Mouse (Mus musculus): ENCODE results near the gene Dnpep.
A peak's percentile ranks its signal among the peaks of the same experiment; 100 is the strongest.

The Dnpep gene

DNA sequence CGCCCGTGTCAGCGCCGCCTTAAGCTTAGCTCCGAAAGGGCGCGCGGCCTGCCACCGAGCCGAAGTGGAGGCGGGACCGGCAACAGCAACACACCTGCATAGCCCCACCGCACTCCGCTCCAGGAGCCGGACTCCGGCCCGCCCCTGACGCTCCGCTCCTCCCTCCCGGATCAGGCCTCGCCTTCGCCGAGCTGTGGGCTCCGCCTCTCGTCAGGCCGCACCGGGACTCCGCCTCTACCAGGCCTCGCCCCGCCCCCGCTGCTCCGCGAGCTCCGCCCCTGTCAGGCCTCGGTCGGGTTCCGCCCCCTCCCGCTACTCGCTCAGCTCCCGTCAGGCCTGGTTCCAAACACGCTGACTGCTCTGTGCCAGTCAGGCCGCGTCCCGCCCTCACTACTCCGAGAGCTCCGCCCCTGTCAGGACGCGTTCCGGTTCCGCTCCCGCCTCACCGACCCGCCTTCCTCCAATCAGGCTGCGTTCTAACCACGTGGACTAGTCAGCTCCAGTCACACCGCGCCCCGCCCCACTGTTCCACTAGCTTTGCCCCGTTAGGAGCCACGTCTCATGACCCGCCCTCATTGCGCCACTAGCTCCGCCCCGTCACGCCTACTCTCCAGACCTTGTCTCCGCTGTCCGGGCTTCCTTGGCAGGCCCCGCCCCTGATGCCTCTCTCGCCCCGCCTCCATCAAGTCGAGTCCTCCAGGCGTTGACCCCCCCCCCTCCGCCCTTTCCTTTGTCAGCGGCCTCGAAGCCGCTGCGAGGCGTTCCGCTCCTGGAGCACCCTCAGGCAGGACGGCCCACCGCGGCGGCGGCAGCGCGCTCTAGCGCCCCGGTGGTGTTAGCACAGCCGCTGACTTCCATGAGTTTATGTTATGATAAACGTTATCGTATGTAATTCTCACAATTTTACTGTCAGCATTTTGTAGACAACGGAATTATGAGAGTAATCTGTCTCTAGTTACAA, at the start of gene Dnpep:
Dnpep (minus strand) TSS at position 750 of the 961 bp plus-strand sequence.
- peak; percentile 100 for DNase-seq (ENCODE audit: low spot score in 2 of 2)

- DNase-seq (ENCODE audit: low spot score in 2 of 2), result no peak
These were observed 47.8 kb upstream of the Dnpep start for GRCm38 (mm10) chr1:75365510-75366137.

GRCm38 (mm10) chr1:75363868-75364267, 46.1 kb upstream of the Dnpep start:
- no peak for DNase-seq (ENCODE audit: low spot score in 2 of 2)

GRCm38 (mm10) chr1:75361750-75362149, 44.0 kb upstream of the Dnpep start:
- DNase-seq (ENCODE audit: low spot score in 2 of 2), result no peak

DNA sequence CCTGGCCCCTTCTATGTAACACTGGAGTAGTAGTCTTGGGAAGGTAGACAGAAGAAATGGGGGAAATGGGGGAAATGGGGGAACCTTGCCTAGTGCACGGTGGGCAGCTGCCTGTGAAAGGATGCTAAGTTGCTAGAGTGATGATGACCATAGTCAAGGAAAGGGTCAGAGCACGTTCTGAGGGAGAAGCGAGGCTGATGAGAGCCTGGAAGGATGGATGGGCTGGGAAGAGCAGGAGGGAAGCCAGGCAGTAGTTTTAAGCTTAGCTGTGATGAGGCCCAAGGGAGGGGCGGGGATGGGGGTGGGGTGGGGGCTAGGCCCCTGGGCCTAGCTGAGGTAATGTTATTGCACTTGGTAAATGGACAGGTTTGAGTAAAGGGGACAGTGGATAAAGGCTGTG, 43.3 kb upstream of the Dnpep start:
- no peak for DNase-seq (ENCODE audit: low spot score in 2 of 2)

- DNase-seq (ENCODE audit: low spot score in 2 of 2), result peak in 1 of 2 experiments; percentile 26
These were observed 42.6 kb upstream of the Dnpep start, which contains the start of gene Des for GRCm38 (mm10) chr1:75360112-75361031. TSS of gene Des (plus strand) at chr1:75360329.

DNA sequence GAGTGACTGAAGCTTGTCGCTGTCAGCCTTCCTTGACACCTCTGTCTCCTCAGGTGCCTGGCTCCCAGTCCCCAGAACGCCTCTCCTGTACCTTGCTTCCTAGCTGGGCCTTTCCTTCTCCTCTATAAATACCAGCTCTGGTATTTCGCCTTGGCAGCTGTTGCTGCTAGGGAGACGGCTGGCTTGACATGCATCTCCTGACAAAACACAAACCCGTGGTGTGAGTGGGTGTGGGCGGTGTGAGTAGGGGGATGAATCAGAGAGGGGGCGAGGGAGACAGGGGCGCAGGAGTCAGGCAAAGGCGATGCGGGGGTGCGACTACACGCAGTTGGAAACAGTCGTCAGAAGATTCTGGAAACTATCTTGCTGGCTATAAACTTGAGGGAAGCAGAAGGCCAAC, 41.6 kb upstream of the Dnpep start:
- DNase-seq (ENCODE audit: low spot score in 2 of 2), result no peak

DNA sequence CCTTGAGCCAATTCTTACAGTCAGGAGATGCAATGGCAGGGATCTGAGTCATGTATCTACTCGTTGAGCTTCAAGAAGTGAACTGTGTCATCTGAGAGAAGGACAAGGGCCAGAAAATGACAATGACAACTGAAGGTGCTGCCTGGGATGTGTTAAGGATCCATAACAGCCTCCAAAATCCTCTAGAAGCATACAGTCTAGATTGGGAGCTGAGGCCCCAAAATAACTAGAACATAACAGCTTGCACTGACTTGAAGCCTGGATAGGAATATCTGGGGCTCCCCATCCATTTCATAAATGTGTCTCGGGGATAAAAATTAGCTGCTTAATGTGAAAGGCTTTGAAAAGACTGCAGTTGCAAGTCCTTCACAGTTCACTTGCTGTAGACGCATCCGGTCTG, 40.2 kb upstream of the Dnpep start:
- no peak for DNase-seq (ENCODE audit: low spot score in 2 of 2)

GRCm38 (mm10) chr1:75357261-75357660, 39.5 kb upstream of the Dnpep start:
- DNase-seq (ENCODE audit: low spot score in 2 of 2), result no peak

- no peak for DNase-seq (ENCODE audit: low spot score in 2 of 2)
These were observed 31.5 kb upstream of the Dnpep start for GRCm38 (mm10) chr1:75349275-75349674.

GRCm38 (mm10) chr1:75347279-75347678, 29.5 kb upstream of the Dnpep start:
- DNase-seq (ENCODE audit: low spot score in 2 of 2), result no peak

GRCm38 (mm10) chr1:75345036-75345935, 27.5 kb upstream of the Dnpep start:
- DNase-seq (ENCODE audit: low spot score in 2 of 2), result no peak

DNA sequence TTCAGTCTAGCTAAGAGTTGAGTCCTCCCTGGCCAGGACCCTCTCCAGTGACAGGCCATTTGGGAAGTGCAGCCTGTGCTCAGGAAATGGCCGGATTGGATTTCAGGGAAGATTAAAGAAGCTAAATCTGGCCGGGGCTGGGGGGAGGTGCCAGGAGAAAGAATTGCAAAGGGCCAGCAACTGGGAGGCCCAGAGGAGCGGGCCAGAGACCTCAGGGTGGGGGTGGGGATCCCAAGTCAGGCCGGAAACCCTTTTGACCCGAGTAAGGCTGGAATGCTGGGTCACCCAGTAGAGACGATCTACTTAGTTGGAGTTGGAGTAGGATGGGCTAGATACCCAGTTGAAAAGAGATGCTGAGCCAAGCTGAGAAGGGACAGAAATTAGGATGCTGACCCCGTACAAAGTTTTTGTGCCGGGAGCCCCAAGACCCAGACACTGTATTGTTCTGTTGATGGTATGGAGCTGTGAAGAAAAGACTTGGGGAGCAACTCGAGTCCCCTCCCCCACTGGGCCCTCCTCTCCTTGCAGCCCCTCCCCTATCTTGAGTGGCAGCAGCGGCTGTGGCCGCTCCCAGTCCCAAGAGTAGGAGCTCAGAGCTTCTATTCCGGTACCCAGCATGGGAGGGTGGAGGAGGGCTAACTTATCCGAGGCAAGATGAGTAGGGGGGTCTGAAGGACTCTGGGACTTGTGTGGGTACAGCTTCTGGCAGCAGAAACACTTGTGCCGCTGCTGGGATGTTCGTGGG, 26.7 kb upstream of the Dnpep start:
- peak in 1 of 2 experiments; percentile 17 for DNase-seq (ENCODE audit: low spot score in 2 of 2)

- DNase-seq (ENCODE audit: low spot score in 2 of 2), result peak in 1 of 2 experiments; percentile 37
These were observed 25.2 kb upstream of the Dnpep start for GRCm38 (mm10) chr1:75342874-75343416.

DNA sequence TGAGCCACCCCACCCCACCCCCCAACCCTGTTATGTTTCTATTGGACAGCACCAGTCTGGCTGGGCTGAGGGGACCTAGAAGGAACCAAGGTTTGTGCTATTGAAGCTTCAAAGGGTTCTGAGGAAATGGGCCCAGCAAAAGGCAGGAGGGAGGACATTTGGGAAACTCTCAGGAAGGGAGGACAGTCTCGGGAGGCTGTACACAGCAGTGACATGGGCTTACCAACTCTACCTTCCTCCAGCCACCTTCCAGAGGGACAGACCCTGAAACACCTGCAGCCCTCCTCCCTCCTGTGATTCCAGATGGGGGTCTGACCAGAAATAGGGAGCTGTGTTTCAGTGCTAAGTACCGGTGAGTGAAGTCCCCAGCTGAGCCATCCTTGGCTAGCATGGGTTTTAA, 22.7 kb upstream of the Dnpep start:
- no peak for DNase-seq (ENCODE audit: low spot score in 2 of 2)

GRCm38 (mm10) chr1:75339337-75339736, 21.5 kb upstream of the Dnpep start:
- DNase-seq (ENCODE audit: low spot score in 2 of 2), result no peak

DNA sequence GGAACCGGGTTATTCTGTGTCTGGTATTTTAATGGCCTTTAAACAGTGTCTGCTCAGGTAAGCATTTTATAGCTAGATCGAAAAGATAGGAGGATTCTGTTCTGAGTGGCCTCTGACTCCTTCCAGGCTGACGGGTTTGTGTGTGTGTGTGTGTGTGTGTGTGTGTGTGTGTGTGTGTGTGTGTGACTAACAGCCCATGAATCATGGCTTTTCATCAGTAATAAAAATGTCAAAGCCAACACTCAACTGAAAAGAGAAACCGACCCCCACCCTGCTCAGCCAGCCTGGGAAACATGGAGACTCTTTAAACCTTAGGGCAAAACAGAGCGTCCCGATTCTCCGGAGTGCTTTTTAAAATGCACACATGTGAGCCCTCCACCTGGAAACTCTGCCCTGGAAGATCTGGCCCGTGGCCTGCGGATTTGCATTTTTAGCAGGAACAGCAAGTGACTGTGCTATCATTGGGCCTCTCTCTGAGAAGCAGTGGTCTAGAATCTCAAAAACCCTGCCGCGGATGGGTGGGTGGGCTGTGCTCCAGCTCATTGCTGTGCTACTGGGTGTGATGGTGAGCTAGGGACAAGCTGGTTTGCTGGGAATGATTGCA, 20.4 kb upstream of the Dnpep start:
- DNase-seq (ENCODE audit: low spot score in 2 of 2), result no peak

DNA sequence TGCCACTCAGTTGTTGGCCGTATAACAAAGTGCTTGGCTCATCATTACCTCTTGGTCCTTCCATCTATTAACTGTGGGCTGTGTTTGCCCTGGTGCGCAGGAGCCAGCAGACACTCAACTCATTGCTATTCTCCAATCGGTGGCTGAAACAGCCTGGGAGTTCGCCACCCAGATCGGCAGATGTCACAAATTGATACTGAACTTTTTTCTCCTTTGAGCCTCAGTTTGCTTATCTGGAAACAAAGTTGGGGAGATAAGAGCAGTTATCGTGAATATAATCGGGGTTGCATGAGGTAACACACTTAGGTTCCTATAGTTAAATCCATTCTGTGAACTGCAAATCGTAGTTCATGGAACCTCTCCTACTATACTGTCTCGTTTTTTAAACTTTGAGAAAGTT, 19.3 kb upstream of the Dnpep start:
- no peak for DNase-seq (ENCODE audit: low spot score in 2 of 2)

GRCm38 (mm10) chr1:75336461-75336860, 18.7 kb upstream of the Dnpep start:
- DNase-seq (ENCODE audit: low spot score in 2 of 2), result no peak
